Mouse (Mus musculus) cerebellum, adult 2 months (tissue): Measurements from ENCODE around the gene Nme4. TPM values are rescaled to one million over a fixed set of nuclear protein-coding genes. Genes with fewer than 3 reads are reported as not detected.

Experiments used
- DNase-seq, 2 experiments: peaks; one replicate each; pipeline ENCODE4 v3.0.0; 2021
- H3K27ac ChIP-seq: fragments of 200-500 bp; 2 replicates; pipeline ENCODE4 v1.5.1; 2012; ENCODE audit warnings: low read length, control low read depth, inconsistent platforms; ENCODE audit not compliant: insufficient read depth
- H3K27me3 ChIP-seq: fragments of 200-500 bp; 2 replicates; pipeline ENCODE4 v1.6.1; 2012; ENCODE audit warnings: inconsistent platforms, mild to moderate bottlenecking, low read length, moderate library complexity; ENCODE audit not compliant: control insufficient read depth, insufficient read depth
- H3K4me1 ChIP-seq: fragments of 200-500 bp; 2 replicates; pipeline ENCODE4 v1.6.1; 2011; ENCODE audit warnings: low read length; ENCODE audit not compliant: control insufficient read depth, insufficient read depth
- H3K4me3 ChIP-seq: fragments of 200-500 bp; replicated peaks from 2 replicates; pipeline ENCODE3; 2011; ENCODE audit warnings: mild to moderate bottlenecking, low read depth, low read length, control low read depth; ENCODE audit not compliant: insufficient read depth
- CTCF ChIP-seq: fragments of 200-500 bp; IDR thresholded peaks from 2 replicates; pipeline ENCODE4 v1.5.1; 2011; ENCODE audit warnings: low read depth, mild to moderate bottlenecking, control low read depth, low read length, moderate library complexity, borderline replicate concordance; ENCODE audit not compliant: insufficient read depth
- POLR2A ChIP-seq: fragments of 200-500 bp; IDR thresholded peaks from 2 replicates; pipeline ENCODE4 v1.6.1; 2011; ENCODE audit warnings: low read length, control low read depth, borderline replicate concordance; ENCODE audit not compliant: insufficient read depth
- WGBS: fragments of 180-500 bp; shearing (Covaris S2); methylation state at CpG from one replicate; pipeline ENCODE4 v1.1.7; 2018; 5-methylcytosine and 5-hydroxymethylcytosine counted together
- polyA plus RNA-seq: library from polyadenylated mRNA; depleted of rRNA; stranded (reverse); fragments of >200 nt; gene quantifications from 2 replicates; pipeline ENCODE4 v1.2.3, GENCODE M21; 2012; rRNA removed

The Nme4 gene
- polyA plus RNA-seq, 1 experiment: 6.2 TPM

DNA sequence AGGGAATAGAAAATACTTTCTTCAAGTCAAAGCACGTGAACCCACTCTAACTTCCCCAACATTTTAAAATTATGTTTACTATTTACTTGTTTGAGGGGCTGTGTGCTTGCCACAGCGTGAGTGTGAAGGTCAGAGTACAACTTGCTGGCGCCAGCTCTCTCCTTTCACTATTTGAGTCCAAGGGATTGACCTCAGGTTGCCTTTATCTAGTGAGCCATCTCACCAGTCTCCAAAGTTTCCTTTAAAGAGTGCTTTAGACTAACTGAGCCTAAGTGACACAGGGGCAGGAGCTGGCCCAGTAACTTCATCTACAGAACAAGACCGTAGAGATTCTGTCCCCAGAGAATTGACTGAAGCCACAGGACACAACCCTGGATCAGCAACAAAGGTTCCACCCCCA lies 43.3 kb downstream of the Nme4 start:
- H3K27me3 ChIP-seq: no peaks in the 10 kb centered on the region
- no peak overlapping the region for H3K27ac ChIP-seq
- 87% methylated on average over 4 of the region's 4 CpGs for WGBS
- no peak for DNase-seq
- H3K4me3 ChIP-seq: no peak overlapping the region
- H3K4me1 ChIP-seq: peaks cover 11% of the 10 kb centered on the region
- no peak for TF ChIP-seq POLR2A
- no peak for TF ChIP-seq CTCF

DNA sequence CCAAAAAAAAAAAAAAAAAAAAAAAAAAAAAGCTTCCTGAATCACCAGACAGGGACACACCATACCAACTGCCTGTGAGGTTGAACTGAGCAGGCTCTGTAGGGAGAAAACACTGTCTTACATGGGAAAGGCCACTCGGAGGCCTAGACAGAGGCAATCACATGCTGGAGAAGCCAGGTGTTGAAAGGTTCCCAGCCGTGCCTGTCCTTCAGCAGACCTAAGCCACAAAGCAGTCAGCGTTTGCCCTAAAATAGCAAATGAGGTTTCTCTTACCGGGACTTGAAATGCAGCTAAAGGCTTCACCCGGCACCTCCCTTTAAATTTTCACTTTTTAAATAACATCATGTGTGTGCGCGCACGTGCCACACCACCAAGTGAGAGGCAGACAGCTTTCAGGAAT lies 47.3 kb downstream of the Nme4 start:
- H3K4me3 ChIP-seq: no peak overlapping the region
- peaks cover 26% of the 10 kb centered on the region for H3K4me1 ChIP-seq
- no peak for DNase-seq
- peak overlapping the region; percentile 69; the same call in 1 of the 2 replicates for H3K27ac ChIP-seq
- H3K27me3 ChIP-seq: no peaks in the 10 kb centered on the region
- 35% methylated on average over 8 of the region's 8 CpGs for WGBS
- TF ChIP-seq POLR2A (no peak), CTCF (no peak)

DNA sequence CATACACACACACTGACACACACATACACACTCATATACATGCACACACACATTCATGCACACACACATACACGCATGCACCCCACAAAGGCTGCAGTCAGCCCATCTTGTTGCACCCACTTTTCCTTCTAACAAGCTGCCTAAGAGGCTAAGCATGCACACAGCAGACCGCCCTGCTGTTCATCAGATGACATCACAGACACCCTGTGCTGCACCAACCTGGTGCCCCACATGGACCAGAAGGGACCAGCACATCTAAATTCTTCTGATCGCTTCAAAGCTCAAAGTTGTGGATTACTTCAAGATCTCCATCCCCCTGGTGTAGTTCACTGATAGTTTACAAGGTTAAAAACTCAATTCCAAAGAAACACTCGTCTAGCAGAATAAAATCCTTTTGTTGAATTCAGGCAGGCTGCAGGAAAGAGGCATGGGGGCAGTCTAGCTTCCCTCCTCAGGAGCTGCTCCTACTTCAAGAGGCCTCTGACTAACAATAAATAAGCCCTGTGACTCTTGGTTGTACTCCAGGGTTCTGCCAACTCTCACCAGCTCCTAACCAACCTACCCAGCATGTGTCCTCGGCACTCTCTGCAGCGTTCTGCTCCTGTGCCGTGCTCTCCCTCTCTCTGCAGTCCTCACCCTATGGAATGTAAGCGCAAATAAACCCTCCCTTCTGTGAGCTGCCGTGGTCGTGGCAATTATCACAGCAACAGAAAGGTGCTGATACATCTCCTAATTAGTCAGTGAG lies 49.0 kb downstream of the Nme4 start:
- Histone ChIP-seq H3K4me3 (no peak overlapping the region), H3K27me3 (no peaks in the 10 kb centered on the region), H3K4me1 (peaks cover 39% of the 10 kb centered on the region), H3K27ac (peak overlapping the region; percentile 82)
- 13% methylated on average over 10 of the region's 10 CpGs for WGBS
- TF ChIP-seq CTCF: no peak
- TF ChIP-seq POLR2A: no peak
- peak; percentile 67 to 80 for DNase-seq

DNA sequence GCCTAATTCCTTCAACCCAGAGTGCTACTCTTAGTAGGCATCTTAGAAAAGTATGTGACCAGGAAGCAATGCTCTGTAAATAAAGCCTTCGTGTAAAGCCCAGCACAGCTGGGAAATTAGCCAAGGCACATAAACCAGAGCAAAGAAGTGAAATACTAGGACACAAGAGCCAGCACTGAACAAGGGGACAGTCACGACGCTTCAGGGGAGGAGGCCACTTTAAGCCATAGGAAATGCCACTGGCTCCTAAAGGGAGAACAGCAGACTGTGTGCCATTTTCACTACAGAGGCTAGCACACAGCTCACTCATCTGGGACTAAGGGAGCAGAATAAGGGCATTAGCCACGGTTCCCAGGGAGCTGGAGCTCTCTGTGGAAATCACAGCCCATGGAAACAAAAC lies 50.1 kb downstream of the Nme4 start:
- Histone ChIP-seq H3K27me3 (no peaks in the 10 kb centered on the region), H3K4me3 (no peak overlapping the region), H3K4me1 (peaks cover 41% of the 10 kb centered on the region), H3K27ac (peak overlapping the region; percentile 64; the same call in 1 of the 2 replicates)
- TF ChIP-seq POLR2A: no peak
- TF ChIP-seq CTCF: no peak
- no peak for DNase-seq
- 23% methylated on average over 4 of the region's 4 CpGs for WGBS

GRCm38 (mm10) chr17:26043249-26043636 lies 52.2 kb downstream of the Nme4 start:
- H3K4me3 ChIP-seq: no peak overlapping the region
- 3% methylated on average over 5 of the region's 5 CpGs for WGBS
- peak; percentile 89 to 90 for DNase-seq

GRCm38 (mm10) chr17:26042599-26043248 lies 52.7 kb downstream of the Nme4 start:
- peak in 1 of 2 experiments; percentile 75 for DNase-seq
- WGBS: 15% methylated on average over 13 of the region's 13 CpGs
- peak overlapping the region; percentile 77 for H3K27ac ChIP-seq
- TF ChIP-seq POLR2A (no peak), CTCF (no peak)
- no peak overlapping the region for H3K4me3 ChIP-seq
- H3K27me3 ChIP-seq: no peaks in the 10 kb centered on the region
- peaks cover 43% of the 10 kb centered on the region for H3K4me1 ChIP-seq

More at GRCm38 (mm10) chr17:26043249-26043636, 52.2 kb downstream of the Nme4 start:
- Histone ChIP-seq H3K27me3 (no peaks in the 10 kb centered on the region), H3K27ac (peak overlapping the region; percentile 77), H3K4me1 (peaks cover 41% of the 10 kb centered on the region)
- no peak for TF ChIP-seq POLR2A
- TF ChIP-seq CTCF: no peak

Other genes starting within 250 kb of the Nme4 start
- 21.6 and 26.9 TPM in 2 replicates for gene Wdr90, start 234.1 kb downstream of the Nme4 start, polyA plus RNA-seq
- gene Mcrip2, start 226.8 kb downstream of the Nme4 start, polyA plus RNA-seq: 31.9 and 34.1 TPM in 2 replicates
- gene Mettl26, start 220.5 kb downstream of the Nme4 start, polyA plus RNA-seq: 110 and 116 TPM in 2 replicates
- gene Wfikkn1, start 214.7 kb downstream of the Nme4 start, polyA plus RNA-seq: 0.95 and 1.1 TPM in 2 replicates
- 70.0 and 74.6 TPM in 2 replicates for gene Rab40c, start 175.9 kb downstream of the Nme4 start, polyA plus RNA-seq
- gene Pigq, start 150.7 kb downstream of the Nme4 start, polyA plus RNA-seq: 170 and 191 TPM in 2 replicates
- 1.9 and 2.5 TPM in 2 replicates for gene Nhlrc4, start 150.6 kb downstream of the Nme4 start, polyA plus RNA-seq
- 13.4 and 14.0 TPM in 2 replicates for gene A930017K11Rik, start 143.0 kb downstream of the Nme4 start, polyA plus RNA-seq
- 88.7 and 92.8 TPM in 2 replicates for gene Capn15, start 109.8 kb downstream of the Nme4 start, polyA plus RNA-seq
- gene Rab11fip3, start 26.0 kb downstream of the Nme4 start, polyA plus RNA-seq: 81.8 and 82.9 TPM in 2 replicates
- gene Decr2, start 5.3 kb downstream of the Nme4 start, polyA plus RNA-seq: 39.5 and 41.3 TPM in 2 replicates
- 41.0 and 48.2 TPM in 2 replicates for gene Tmem8, start 17.7 kb upstream of the Nme4 start, polyA plus RNA-seq
- gene Mrpl28, start 27.9 kb upstream of the Nme4 start, polyA plus RNA-seq: 114 and 118 TPM in 2 replicates
- gene Axin1, start 43.1 kb upstream of the Nme4 start, polyA plus RNA-seq: 21.3 and 22.8 TPM in 2 replicates
- 0.07 and 0.10 TPM in 2 replicates for gene Pdia2, start 103.5 kb upstream of the Nme4 start, polyA plus RNA-seq
- 21.1 and 23.0 TPM in 2 replicates for gene Rgs11, start 107.3 kb upstream of the Nme4 start, polyA plus RNA-seq
- gene Arhgdig, start 112.2 kb upstream of the Nme4 start, polyA plus RNA-seq: 59.9 and 80.0 TPM in 2 replicates
- gene Fam234a, start 148.6 kb upstream of the Nme4 start, polyA plus RNA-seq: 30.3 and 34.3 TPM in 2 replicates
- gene Luc7l, start 157.3 kb upstream of the Nme4 start, polyA plus RNA-seq: 52.5 and 54.9 TPM in 2 replicates